Mouse (Mus musculus): ENCODE data around the gene Ctsll3. TPM values are rescaled to one million over a fixed set of nuclear protein-coding genes. Genes with fewer than 3 reads are reported as not detected.
A peak's percentile ranks its signal among the peaks of the same experiment; 100 is the strongest.

Ctsll3 gene
- polyA plus RNA-seq, 1 experiment, result not detected

- Histone ChIP-seq H3K9ac (ENCODE audit: low read depth, poor library complexity, severe bottlenecking) (no peak overlapping the region), H3K9me3 (replicated peaks; ENCODE audit: control insufficient read depth, insufficient read depth, low read length, poor library complexity, severe bottlenecking) (no peaks in the 10 kb centered on the region), H3K27me3 (ENCODE audit: control insufficient read depth, insufficient read depth, low read length, poor library complexity, severe bottlenecking) (no peaks in the 10 kb centered on the region), H3K4me1 (ENCODE audit: control insufficient read depth, insufficient read depth, low read length) (no peaks in the 10 kb centered on the region), H3K36me3 (ENCODE audit: control insufficient read depth, insufficient read depth, low read length, poor library complexity, severe bottlenecking) (no peaks in the 10 kb centered on the region), H3K27ac (ENCODE audit: insufficient read depth, low read length) (no peak overlapping the region), H3K4me3 (ENCODE audit: low read depth, low read length) (no peak overlapping the region)
- TF ChIP-seq CTCF (IDR thresholded peaks at IDR 0.05; ENCODE audit: low read depth, low read length) (no peak), EP300 (IDR thresholded peaks at IDR 0.05; ENCODE audit: insufficient read depth, low read depth, low read length) (no peak), POLR2A (IDR thresholded peaks at IDR 0.05; ENCODE audit: insufficient read depth, low read length) (no peak)
Observed at GRCm38 (mm10) chr13:60757292-60757691, 45.4 kb downstream of the Ctsll3 start.

- TF ChIP-seq POLR2A (IDR thresholded peaks at IDR 0.05; ENCODE audit: insufficient read depth, low read length), result no peak
- no peak for TF ChIP-seq EP300 (IDR thresholded peaks at IDR 0.05; ENCODE audit: insufficient read depth, low read depth, low read length)
- no peak for TF ChIP-seq CTCF (IDR thresholded peaks at IDR 0.05; ENCODE audit: low read depth, low read length)
- H3K36me3 ChIP-seq (ENCODE audit: control insufficient read depth, insufficient read depth, low read length, poor library complexity, severe bottlenecking), result 0 out of 2 replicates have a peak, but pooled peaks cover 3% of the 10 kb centered on the region
- no peak overlapping the region for H3K27ac ChIP-seq (ENCODE audit: insufficient read depth, low read length)
- H3K4me1 ChIP-seq (ENCODE audit: control insufficient read depth, insufficient read depth, low read length), result no peaks in the 10 kb centered on the region
- H3K9me3 ChIP-seq (replicated peaks; ENCODE audit: control insufficient read depth, insufficient read depth, low read length, poor library complexity, severe bottlenecking), result no peaks in the 10 kb centered on the region
- no peak overlapping the region for H3K4me3 ChIP-seq (ENCODE audit: low read depth, low read length)
- H3K27me3 ChIP-seq (ENCODE audit: control insufficient read depth, insufficient read depth, low read length, poor library complexity, severe bottlenecking), result no peaks in the 10 kb centered on the region
- H3K9ac ChIP-seq (ENCODE audit: low read depth, poor library complexity, severe bottlenecking), result no peak overlapping the region
Observed at GRCm38 (mm10) chr13:60755251-60755650, 47.4 kb downstream of the Ctsll3 start.

- Histone ChIP-seq H3K4me1 (ENCODE audit: control insufficient read depth, insufficient read depth, low read length) (no peaks in the 10 kb centered on the region), H3K27me3 (ENCODE audit: control insufficient read depth, insufficient read depth, low read length, poor library complexity, severe bottlenecking) (no peaks in the 10 kb centered on the region), H3K9me3 (replicated peaks; ENCODE audit: control insufficient read depth, insufficient read depth, low read length, poor library complexity, severe bottlenecking) (no peaks in the 10 kb centered on the region), H3K27ac (ENCODE audit: insufficient read depth, low read length) (no peak overlapping the region), H3K9ac (ENCODE audit: low read depth, poor library complexity, severe bottlenecking) (no peak overlapping the region), H3K36me3 (ENCODE audit: control insufficient read depth, insufficient read depth, low read length, poor library complexity, severe bottlenecking) (0 out of 2 replicates have a peak, but pooled peaks cover 3% of the 10 kb centered on the region), H3K4me3 (ENCODE audit: low read depth, low read length) (no peak overlapping the region)
- TF ChIP-seq CTCF (IDR thresholded peaks at IDR 0.05; ENCODE audit: low read depth, low read length), result no peak
- no peak for TF ChIP-seq POLR2A (IDR thresholded peaks at IDR 0.05; ENCODE audit: insufficient read depth, low read length)
- TF ChIP-seq EP300 (IDR thresholded peaks at IDR 0.05; ENCODE audit: insufficient read depth, low read depth, low read length), result no peak
Observed at GRCm38 (mm10) chr13:60753216-60753615, 49.4 kb downstream of the Ctsll3 start.

- 0 out of 2 replicates have a peak, but pooled peaks cover 3% of the 10 kb centered on the region for H3K36me3 ChIP-seq (ENCODE audit: control insufficient read depth, insufficient read depth, low read length, poor library complexity, severe bottlenecking)
- H3K9ac ChIP-seq (ENCODE audit: low read depth, poor library complexity, severe bottlenecking), result no peak overlapping the region
- H3K27me3 ChIP-seq (ENCODE audit: control insufficient read depth, insufficient read depth, low read length, poor library complexity, severe bottlenecking), result no peaks in the 10 kb centered on the region
- no peak for TF ChIP-seq POLR2A (IDR thresholded peaks at IDR 0.05; ENCODE audit: insufficient read depth, low read length)
- no peak for TF ChIP-seq CTCF (IDR thresholded peaks at IDR 0.05; ENCODE audit: low read depth, low read length)
- no peak for TF ChIP-seq EP300 (IDR thresholded peaks at IDR 0.05; ENCODE audit: insufficient read depth, low read depth, low read length)
- no peak overlapping the region for H3K4me3 ChIP-seq (ENCODE audit: low read depth, low read length)
- no peaks in the 10 kb centered on the region for H3K4me1 ChIP-seq (ENCODE audit: control insufficient read depth, insufficient read depth, low read length)
- no peak overlapping the region for H3K27ac ChIP-seq (ENCODE audit: insufficient read depth, low read length)
- no peaks in the 10 kb centered on the region for H3K9me3 ChIP-seq (replicated peaks; ENCODE audit: control insufficient read depth, insufficient read depth, low read length, poor library complexity, severe bottlenecking)
Observed at GRCm38 (mm10) chr13:60750930-60751329, 51.7 kb downstream of the Ctsll3 start.

- H3K4me1 ChIP-seq (ENCODE audit: control insufficient read depth, insufficient read depth, low read length), result no peaks in the 10 kb centered on the region
- no peak overlapping the region for H3K9ac ChIP-seq (ENCODE audit: low read depth, poor library complexity, severe bottlenecking)
- H3K36me3 ChIP-seq (ENCODE audit: control insufficient read depth, insufficient read depth, low read length, poor library complexity, severe bottlenecking), result 0 out of 2 replicates have a peak, but pooled peaks cover 3% of the 10 kb centered on the region
- no peaks in the 10 kb centered on the region for H3K9me3 ChIP-seq (replicated peaks; ENCODE audit: control insufficient read depth, insufficient read depth, low read length, poor library complexity, severe bottlenecking)
- no peak overlapping the region for H3K27ac ChIP-seq (ENCODE audit: insufficient read depth, low read length)
- H3K4me3 ChIP-seq (ENCODE audit: low read depth, low read length), result no peak overlapping the region
- H3K27me3 ChIP-seq (ENCODE audit: control insufficient read depth, insufficient read depth, low read length, poor library complexity, severe bottlenecking), result no peaks in the 10 kb centered on the region
- no peak for TF ChIP-seq POLR2A (IDR thresholded peaks at IDR 0.05; ENCODE audit: insufficient read depth, low read length)
- TF ChIP-seq CTCF (IDR thresholded peaks at IDR 0.05; ENCODE audit: low read depth, low read length), result peak; percentile 17
Observed at GRCm38 (mm10) chr13:60748556-60748955, 54.1 kb downstream of the Ctsll3 start.

Other genes with a start within 250 kb of the Ctsll3 start
- 37.8 and 40.5 TPM in 2 replicates for gene Dapk1, start 200.9 kb downstream of the Ctsll3 start, polyA plus RNA-seq (2011; ENCODE audit: insufficient read depth, insufficient read length, low read depth, missing spikeins)
- gene BC051665, start 16.5 kb downstream of the Ctsll3 start, polyA plus RNA-seq (2011; ENCODE audit: insufficient read depth, insufficient read length, low read depth, missing spikeins), result not detected in 2 replicates
- 0.67 and 1.1 TPM in 2 replicates for gene 4930486L24Rik, start 61.6 kb upstream of the Ctsll3 start, polyA plus RNA-seq (2011; ENCODE audit: insufficient read depth, insufficient read length, low read depth, missing spikeins)
- not detected in 2 replicates for gene Gm49392, start 94.0 kb upstream of the Ctsll3 start, polyA plus RNA-seq (2011; ENCODE audit: insufficient read depth, insufficient read length, low read depth, missing spikeins)
- not detected in 2 replicates for gene Ctla2b, start 94.6 kb upstream of the Ctsll3 start, polyA plus RNA-seq (2011; ENCODE audit: insufficient read depth, insufficient read length, low read depth, missing spikeins)
- 5.3 and 14.0 TPM in 2 replicates for gene Tpbpb, start 102.0 kb upstream of the Ctsll3 start, polyA plus RNA-seq (2011; ENCODE audit: insufficient read depth, insufficient read length, low read depth, missing spikeins)
- gene Gm49393, start 132.7 kb upstream of the Ctsll3 start, polyA plus RNA-seq (2011; ENCODE audit: insufficient read depth, insufficient read length, low read depth, missing spikeins), result not detected in 2 replicates
- gene Gm49391, start 133.7 kb upstream of the Ctsll3 start, polyA plus RNA-seq (2011; ENCODE audit: insufficient read depth, insufficient read length, low read depth, missing spikeins), result not detected in 2 replicates
- gene Ctla2a, start 133.8 kb upstream of the Ctsll3 start, polyA plus RNA-seq (2011; ENCODE audit: insufficient read depth, insufficient read length, low read depth, missing spikeins), result 4.2 and 6.0 TPM in 2 replicates
- gene Tpbpa, start 139.1 kb upstream of the Ctsll3 start, polyA plus RNA-seq (2011; ENCODE audit: insufficient read depth, insufficient read length, low read depth, missing spikeins), result 14.2 and 34.1 TPM in 2 replicates
- gene Ctsj, start 203.1 kb upstream of the Ctsll3 start, polyA plus RNA-seq (2011; ENCODE audit: insufficient read depth, insufficient read length, low read depth, missing spikeins), result 3.8 and 5.8 TPM in 2 replicates
- gene Ctsq, start 237.8 kb upstream of the Ctsll3 start, polyA plus RNA-seq (2011; ENCODE audit: insufficient read depth, insufficient read length, low read depth, missing spikeins), result 0.65 and 1.4 TPM in 2 replicates